Mouse (Mus musculus) embryonic facial prominence, embryonic 11.5 days (tissue): ENCODE measurements around the gene Nrtn. TPM values are rescaled to one million over a fixed set of nuclear protein-coding genes. Genes with fewer than 3 reads are reported as not detected.

Experiments
- ATAC-seq: fragments of 200-750 bp; cut with Nextera tagmentation; replicated peaks from 2 replicates; pipeline ENCODE4 v1.8.0; 2017; ENCODE audit warnings: low read depth; ENCODE audit not compliant: insufficient number of reproducible peaks, low FRiP score, low TSS enrichment
- DNase-seq: peaks from one replicate; pipeline ENCODE4 v3.0.0-alpha.2; 2015; ENCODE audit warnings: low spot score
- H3K27ac ChIP-seq: fragments of 300-500 bp; sonication (generic); replicated peaks from 2 replicates; pipeline ENCODE4 v1.5.1; 2014; ENCODE audit warnings: mild to moderate bottlenecking, low read depth, low read length, control low read depth
- H3K27me3 ChIP-seq: fragments of 300-500 bp; sonication (generic); 2 replicates; pipeline ENCODE4 v1.6.1; 2014; ENCODE audit warnings: mild to moderate bottlenecking, low read length, moderate library complexity, mixed read lengths; ENCODE audit not compliant: control insufficient read depth, insufficient read depth
- H3K36me3 ChIP-seq: fragments of 300-500 bp; sonication (generic); replicated peaks from 2 replicates; pipeline ENCODE4 v1.6.1; 2014; ENCODE audit warnings: low read depth, mild to moderate bottlenecking, low read length, moderate library complexity, mixed read lengths; ENCODE audit not compliant: control insufficient read depth, insufficient read depth
- H3K4me1 ChIP-seq: fragments of 300-500 bp; sonication (generic); 2 replicates; pipeline ENCODE4 v1.6.1; 2014; ENCODE audit warnings: low read length, mixed read lengths; ENCODE audit not compliant: control insufficient read depth, insufficient read depth
- H3K4me2 ChIP-seq: fragments of 300-500 bp; sonication (generic); 2 replicates; pipeline ENCODE4 v1.6.1; 2014; ENCODE audit warnings: low read depth, mild to moderate bottlenecking, control low read depth, low read length, moderate library complexity
- H3K4me3 ChIP-seq: fragments of 300-500 bp; sonication (generic); 2 replicates; pipeline ENCODE4 v1.5.1; 2014; ENCODE audit warnings: low read depth, low read length, control low read depth
- H3K9ac ChIP-seq: fragments of 300-500 bp; sonication (generic); replicated peaks from 2 replicates; pipeline ENCODE4 v1.6.1; 2014; ENCODE audit warnings: mild to moderate bottlenecking, control low read depth, low read length
- H3K9me3 ChIP-seq: fragments of 300-500 bp; sonication (generic); replicated peaks from 2 replicates; pipeline ENCODE4 v1.6.1; 2016; ENCODE audit warnings: mild to moderate bottlenecking, low read length, inconsistent platforms, mixed read lengths; ENCODE audit not compliant: control insufficient read depth
- WGBS: fragments of 180-500 bp; shearing (Covaris S2); extraction: QIAGEN DNeasy Blood & Tissue Kit; methylation state at CpG from one replicate; pipeline ENCODE4 v1.1.7; 2014; 5-methylcytosine and 5-hydroxymethylcytosine counted together
- polyA plus RNA-seq: library from polyadenylated mRNA; unstranded; fragments of >200 nt; fragmentation: Nextera tagmentation; extraction: Ambion mirVana; gene quantifications from 2 replicates; pipeline ENCODE4 v1.2.1, GENCODE M21; 2014

Nrtn gene
- polyA plus RNA-seq, 1 experiment from 2014 or later, result 6.7 TPM

- Histone ChIP-seq H3K36me3 (peaks cover 30% of the 10 kb centered on the region), H3K4me1 (no peaks in the 10 kb centered on the region), H3K4me2 (no peak overlapping the region), H3K9ac (no peak overlapping the region), H3K4me3 (no peak overlapping the region), H3K27me3 (no peaks in the 10 kb centered on the region), H3K9me3 (no peaks in the 10 kb centered on the region), H3K27ac (no peak overlapping the region)
- DNase-seq (no peak), ATAC-seq (no peak)
- WGBS, result 89% methylated on average over 3 of the region's 3 CpGs
Measured at GRCm38 (mm10) chr17:56709708-56710107, 47.6 kb downstream of the Nrtn start.

- H3K4me3 ChIP-seq, result no peak overlapping the region
- 83% methylated on average over 4 of the region's 4 CpGs for WGBS
- no peaks in the 10 kb centered on the region for H3K27me3 ChIP-seq
- ATAC-seq (no peak), DNase-seq (no peak)
- no peak overlapping the region for H3K9ac ChIP-seq
- no peaks in the 10 kb centered on the region for H3K4me1 ChIP-seq
- H3K9me3 ChIP-seq, result no peaks in the 10 kb centered on the region
- no peak overlapping the region for H3K27ac ChIP-seq
- H3K4me2 ChIP-seq, result no peak overlapping the region
- peaks cover 30% of the 10 kb centered on the region for H3K36me3 ChIP-seq
Measured at GRCm38 (mm10) chr17:56708692-56709091, 48.6 kb downstream of the Nrtn start.

GRCm38 (mm10) chr17:56706515-56706914 lies 50.8 kb downstream of the Nrtn start:
- H3K9ac ChIP-seq, result no peak overlapping the region
- no peaks in the 10 kb centered on the region for H3K4me1 ChIP-seq
- peaks cover 35% of the 10 kb centered on the region for H3K36me3 ChIP-seq
- DNase-seq (no peak), ATAC-seq (no peak)
- H3K9me3 ChIP-seq, result no peaks in the 10 kb centered on the region
- no peak overlapping the region for H3K27ac ChIP-seq
- no peaks in the 10 kb centered on the region for H3K27me3 ChIP-seq
- no peak overlapping the region for H3K4me3 ChIP-seq
- no peak overlapping the region for H3K4me2 ChIP-seq
- WGBS, result 89% methylated on average over 1 of the region's 1 CpGs

GRCm38 (mm10) chr17:56703038-56703437 lies 54.3 kb downstream of the Nrtn start:
- DNase-seq (no peak), ATAC-seq (no peak)
- Histone ChIP-seq H3K9ac (no peak overlapping the region), H3K4me3 (no peak overlapping the region), H3K4me1 (no peaks in the 10 kb centered on the region), H3K9me3 (no peaks in the 10 kb centered on the region), H3K27ac (no peak overlapping the region), H3K4me2 (no peak overlapping the region), H3K36me3 (peaks cover 31% of the 10 kb centered on the region), H3K27me3 (no peaks in the 10 kb centered on the region)
- 83% methylated on average over 4 of the region's 4 CpGs for WGBS

Other genes with a start within 250 kb of the Nrtn start
- gene Znrf4, start 245.1 kb downstream of the Nrtn start, polyA plus RNA-seq, result not detected in 2 replicates
- gene Gm20219, start 203.1 kb downstream of the Nrtn start, polyA plus RNA-seq, result 0.70 and 0.77 TPM in 2 replicates
- 37.2 and 45.3 TPM in 2 replicates for gene Safb2, start 172.9 kb downstream of the Nrtn start, polyA plus RNA-seq
- 94.1 and 109 TPM in 2 replicates for gene Safb, start 172.7 kb downstream of the Nrtn start, polyA plus RNA-seq
- gene 2410015M20Rik, start 147.8 kb downstream of the Nrtn start, polyA plus RNA-seq, result 209 and 219 TPM in 2 replicates
- 1,376 and 1,538 TPM in 2 replicates for gene Rpl36, start 144.1 kb downstream of the Nrtn start, polyA plus RNA-seq
- gene Lonp1, start 130.6 kb downstream of the Nrtn start, polyA plus RNA-seq, result 48.3 and 49.5 TPM in 2 replicates
- gene Catsperd, start 129.4 kb downstream of the Nrtn start, polyA plus RNA-seq, result 0.70 and 0.71 TPM in 2 replicates
- gene Ranbp3, start 84.2 kb downstream of the Nrtn start, polyA plus RNA-seq, result 105 and 115 TPM in 2 replicates
- gene Ndufa11, start 39.8 kb downstream of the Nrtn start, polyA plus RNA-seq, result 352 and 362 TPM in 2 replicates
- 14.7 and 15.5 TPM in 2 replicates for gene Vmac, start 39.5 kb downstream of the Nrtn start, polyA plus RNA-seq
- gene Dus3l, start 7.2 kb upstream of the Nrtn start, polyA plus RNA-seq, result 30.1 and 32.3 TPM in 2 replicates
- 0.66 and 0.72 TPM in 2 replicates for gene Prr22, start 12.7 kb upstream of the Nrtn start, polyA plus RNA-seq
- gene Rfx2, start 73.5 kb upstream of the Nrtn start, polyA plus RNA-seq, result 2.3 and 2.4 TPM in 2 replicates
- not detected in 2 replicates for gene Acsbg2, start 116.9 kb upstream of the Nrtn start, polyA plus RNA-seq
- gene 1700061G19Rik, start 117.9 kb upstream of the Nrtn start, polyA plus RNA-seq, result 0.13 and 0.22 TPM in 2 replicates
- gene Mllt1, start 177.9 kb upstream of the Nrtn start, polyA plus RNA-seq, result 26.8 and 27.2 TPM in 2 replicates
- gene Acer1, start 224.6 kb upstream of the Nrtn start, polyA plus RNA-seq, result not detected in 2 replicates
- gene Clpp, start 232.8 kb upstream of the Nrtn start, polyA plus RNA-seq, result 148 and 159 TPM in 2 replicates
- 39.5 and 40.2 TPM in 2 replicates for gene Alkbh7, start 239.8 kb upstream of the Nrtn start, polyA plus RNA-seq
- not detected in 2 replicates for gene Pspn, start 242.5 kb upstream of the Nrtn start, polyA plus RNA-seq